Mouse (Mus musculus) stomach, embryonic 14.5 days (tissue): ENCODE results near the gene Tmem189. TPM values are rescaled to one million over a fixed set of nuclear protein-coding genes. Genes with fewer than 3 reads are reported as not detected.
A peak's percentile ranks its signal among the peaks of the same experiment; 100 is the strongest.

Experiments used
- ATAC-seq: fragments of 200-750 bp; cut with Nextera tagmentation; 2 replicates; pipeline ENCODE4 v1.8.0; 2017; ENCODE audit warnings: low read depth, moderate TSS enrichment; ENCODE audit not compliant: insufficient number of reproducible peaks, insufficient read depth, low FRiP score
- H3K27ac ChIP-seq: fragments of 300-500 bp; sonication (generic); 2 replicates; pipeline ENCODE4 v1.5.1; 2014; ENCODE audit warnings: mild to moderate bottlenecking, low read length, moderate library complexity, mixed read lengths
- H3K27me3 ChIP-seq: fragments of 300-500 bp; sonication (generic); 2 replicates; pipeline ENCODE4 v1.6.1; 2014; ENCODE audit warnings: low read length, control low read depth, mixed read lengths; ENCODE audit not compliant: control insufficient read depth, insufficient read depth
- H3K36me3 ChIP-seq: fragments of 300-500 bp; sonication (generic); 2 replicates; pipeline ENCODE4 v1.6.1; 2014; ENCODE audit warnings: mild to moderate bottlenecking, control low read depth, low read length, moderate library complexity, mixed read lengths; ENCODE audit not compliant: control insufficient read depth, insufficient read depth
- H3K4me1 ChIP-seq: fragments of 300-500 bp; sonication (generic); 2 replicates; pipeline ENCODE4 v1.6.1; 2014; ENCODE audit warnings: low read length, control low read depth, mixed read lengths; ENCODE audit not compliant: control insufficient read depth, insufficient read depth
- H3K4me2 ChIP-seq: fragments of 300-500 bp; sonication (generic); replicated peaks from 2 replicates; pipeline ENCODE4 v1.6.1; 2014; ENCODE audit warnings: low read depth, low read length, control low read depth
- H3K4me3 ChIP-seq: fragments of 300-500 bp; sonication (generic); 2 replicates; pipeline ENCODE4 v1.5.1; 2014; ENCODE audit warnings: low read depth, low read length, control low read depth
- H3K9ac ChIP-seq: fragments of 300-500 bp; sonication (generic); replicated peaks from 2 replicates; pipeline ENCODE4 v1.6.1; 2014; ENCODE audit warnings: low read depth, mild to moderate bottlenecking, control low read depth, low read length, moderate library complexity, mixed read lengths
- H3K9me3 ChIP-seq: fragments of 300-500 bp; sonication (generic); 2 replicates; pipeline ENCODE4 v1.6.1; 2016; ENCODE audit warnings: low read depth, low read length, control low read depth; ENCODE audit not compliant: control insufficient read depth
- WGBS: fragments of 180-500 bp; shearing (Covaris S2); extraction: QIAGEN DNeasy Blood & Tissue Kit; methylation state at CpG from one replicate; pipeline ENCODE4 v1.1.7; 2014; 5-methylcytosine and 5-hydroxymethylcytosine counted together
- polyA plus RNA-seq: library from polyadenylated mRNA; unstranded; fragments of >200 nt; fragmentation: Nextera tagmentation; extraction: Ambion mirVana; gene quantifications from 2 replicates; pipeline ENCODE4 v1.2.1, GENCODE M21; 2014

Tmem189 gene
- polyA plus RNA-seq, 1 experiment from 2014 or later, result 38.9 TPM

DNA sequence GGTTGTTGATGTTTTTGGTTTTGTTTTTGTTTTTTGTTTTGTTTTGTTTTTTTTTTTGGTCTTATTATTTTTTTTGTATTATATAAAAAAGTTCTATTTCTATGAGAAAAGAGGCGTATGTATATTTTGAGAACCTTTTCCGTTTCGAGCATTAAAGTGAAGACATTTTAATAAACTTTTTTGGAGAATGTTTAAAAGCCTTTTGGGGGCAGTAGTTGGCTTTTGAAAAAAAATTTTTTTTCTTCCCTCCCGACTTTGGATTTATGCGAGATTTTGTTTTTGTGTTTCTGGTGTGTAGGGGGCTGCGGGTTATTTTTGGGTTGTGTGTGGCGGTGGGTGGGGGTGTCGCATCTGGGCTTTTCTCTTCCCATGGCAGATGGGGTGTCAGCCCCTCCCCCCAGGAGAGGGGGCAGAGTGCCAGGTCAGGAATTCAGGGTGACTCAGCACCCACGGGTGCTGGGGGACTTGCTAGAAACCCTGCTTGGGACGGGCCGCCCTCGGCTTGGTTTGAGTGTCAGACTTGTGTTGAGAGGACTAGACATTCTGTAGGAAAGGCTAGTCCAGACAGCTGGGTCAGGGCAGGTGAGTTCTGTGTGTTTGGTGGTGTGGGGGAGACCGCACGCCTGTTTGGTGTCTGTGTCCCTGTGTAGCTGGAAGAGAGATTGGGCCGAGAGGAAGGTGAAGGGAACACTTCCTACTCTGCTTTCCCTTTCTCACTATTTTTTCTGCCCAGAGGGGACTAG, 768 bp upstream of the Tmem189 start:
- H3K36me3 ChIP-seq, result no peaks in the 10 kb centered on the region; the same call in 1 of the 2 replicates
- no peaks in the 10 kb centered on the region; the same call in 1 of the 2 replicates for H3K27me3 ChIP-seq
- no peaks in the 10 kb centered on the region for H3K9me3 ChIP-seq
- H3K27ac ChIP-seq, result no peak overlapping the region
- H3K4me2 ChIP-seq, result peak overlapping the region; percentile 97
- H3K4me1 ChIP-seq, result peaks cover 15% of the 10 kb centered on the region
- peak overlapping the region; percentile 59 for H3K4me3 ChIP-seq
- peak overlapping the region; percentile 71; the same call in 1 of the 2 replicates for H3K9ac ChIP-seq
- 52% methylated on average over 15 of the region's 15 CpGs for WGBS
- ATAC-seq, result no peak

DNA sequence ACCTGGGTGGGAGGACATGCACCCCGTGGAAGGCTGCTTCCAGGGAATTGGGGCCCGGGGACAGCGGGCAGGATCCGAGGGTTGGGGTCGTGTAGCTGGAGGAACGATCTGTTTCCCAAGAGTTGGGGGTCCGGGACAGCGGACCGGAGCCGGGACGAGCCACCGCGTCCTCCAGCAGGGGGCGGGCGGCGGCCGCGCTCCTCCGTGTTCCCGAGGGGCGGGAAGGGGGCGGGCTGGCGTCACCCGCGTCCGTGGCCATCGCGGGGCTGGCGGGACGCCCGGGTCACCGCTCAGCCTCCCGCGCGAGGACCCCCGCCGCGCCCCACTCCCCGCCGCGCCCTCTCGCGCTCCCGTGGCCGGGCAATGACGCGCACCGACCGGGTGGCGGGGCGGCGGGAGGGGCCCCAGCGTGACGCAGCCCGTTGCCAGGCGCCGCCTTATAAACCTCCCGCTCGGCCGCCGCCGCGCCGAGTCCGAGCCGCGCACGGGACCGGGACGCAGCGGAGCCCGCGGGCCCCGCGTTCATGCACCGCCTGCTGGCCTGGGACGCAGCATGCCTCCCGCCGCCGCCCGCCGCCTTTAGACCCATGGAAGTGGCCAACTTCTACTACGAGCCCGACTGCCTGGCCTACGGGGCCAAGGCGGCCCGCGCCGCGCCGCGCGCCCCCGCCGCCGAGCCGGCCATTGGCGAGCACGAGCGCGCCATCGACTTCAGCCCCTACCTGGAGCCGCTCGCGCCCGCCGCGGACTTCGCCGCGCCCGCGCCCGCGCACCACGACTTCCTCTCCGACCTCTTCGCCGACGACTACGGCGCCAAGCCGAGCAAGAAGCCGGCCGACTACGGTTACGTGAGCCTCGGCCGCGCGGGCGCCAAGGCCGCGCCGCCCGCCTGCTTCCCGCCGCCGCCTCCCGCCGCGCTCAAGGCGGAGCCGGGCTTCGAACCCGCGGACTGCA, 847 bp downstream of the Tmem189 start, which contains the start of gene Cebpb:
TSS of gene Cebpb (plus strand) at position 418 of the 954 bp plus-strand sequence.
- Histone ChIP-seq H3K36me3 (no peaks in the 10 kb centered on the region; the same call in 1 of the 2 replicates), H3K27me3 (no peaks in the 10 kb centered on the region; the same call in 1 of the 2 replicates), H3K27ac (peak within 1 kb of the TSS; percentile 52), H3K4me2 (peak within 1 kb of the TSS; percentile 97), H3K9me3 (no peaks in the 10 kb centered on the region), H3K4me1 (peaks cover 15% of the 10 kb centered on the region), H3K9ac (peak within 1 kb of the TSS; percentile 71), H3K4me3 (peak within 1 kb of the TSS; percentile 59)
- under 1% methylated on average over 120 of the region's 147 CpGs for WGBS
- ATAC-seq, result peak; percentile 76

DNA sequence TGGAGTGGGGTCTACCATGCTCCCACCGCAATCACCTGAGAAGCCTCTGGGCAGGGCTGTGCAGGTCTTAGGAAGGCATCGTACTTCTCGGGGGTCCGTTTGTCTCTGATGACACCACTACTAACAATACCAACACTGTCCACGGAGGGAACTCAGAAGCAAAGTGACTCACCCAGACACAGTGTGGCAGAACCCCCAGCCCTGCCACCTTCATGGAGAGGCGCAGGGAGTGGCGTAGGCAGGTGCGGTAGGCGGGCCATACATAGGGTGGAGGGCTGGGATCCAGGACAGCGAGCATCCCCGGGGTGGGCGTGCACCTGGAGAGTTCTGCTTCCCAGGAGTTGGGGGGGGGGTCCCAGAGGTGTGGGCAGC, 1.5 kb downstream of the Tmem189 start:
- ATAC-seq, result no peak; the same call in 1 of the 2 replicates
- peaks cover 15% of the 10 kb centered on the region for H3K4me1 ChIP-seq
- H3K4me2 ChIP-seq, result peak overlapping the region; percentile 97
- WGBS, result 20% methylated on average over 12 of the region's 12 CpGs
- no peaks in the 10 kb centered on the region; the same call in 1 of the 2 replicates for H3K36me3 ChIP-seq
- no peaks in the 10 kb centered on the region for H3K9me3 ChIP-seq
- peak overlapping the region; percentile 59 for H3K4me3 ChIP-seq
- H3K27ac ChIP-seq, result no peak overlapping the region
- peak overlapping the region; percentile 71; the same call in 1 of the 2 replicates for H3K9ac ChIP-seq
- H3K27me3 ChIP-seq, result no peaks in the 10 kb centered on the region; the same call in 1 of the 2 replicates

DNA sequence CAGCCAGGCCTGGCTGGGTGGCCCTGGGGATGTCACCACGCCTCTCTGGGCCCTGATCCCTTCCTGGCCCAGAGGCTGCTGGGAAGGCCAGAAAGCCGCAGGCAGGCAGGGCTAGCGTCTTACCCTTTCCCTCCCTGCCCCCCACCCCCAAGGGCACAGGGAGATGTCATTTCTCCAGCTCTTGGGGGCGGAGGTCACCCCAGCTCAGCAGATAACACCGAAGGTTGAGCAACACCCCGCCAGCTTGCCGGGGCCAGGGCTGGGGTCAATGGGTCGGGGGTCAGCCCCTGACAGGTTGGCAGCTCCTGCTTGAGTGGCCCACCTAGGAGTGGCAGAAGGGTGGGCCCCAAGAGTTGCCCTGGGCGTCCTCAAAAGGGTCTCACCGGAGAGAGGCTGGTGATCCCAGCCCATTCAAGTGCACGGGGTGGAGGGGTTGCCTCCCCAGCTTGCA, 1.9 kb downstream of the Tmem189 start:
- Histone ChIP-seq H3K4me2 (no peak overlapping the region), H3K9me3 (no peaks in the 10 kb centered on the region), H3K4me1 (peaks cover 15% of the 10 kb centered on the region), H3K9ac (no peak overlapping the region), H3K36me3 (no peaks in the 10 kb centered on the region; the same call in 1 of the 2 replicates), H3K4me3 (no peak overlapping the region), H3K27ac (no peak overlapping the region), H3K27me3 (no peaks in the 10 kb centered on the region; the same call in 1 of the 2 replicates)
- whole genome bisulfite sequencing, result 41% methylated on average over 11 of the region's 11 CpGs
- ATAC-seq, result no peak

DNA sequence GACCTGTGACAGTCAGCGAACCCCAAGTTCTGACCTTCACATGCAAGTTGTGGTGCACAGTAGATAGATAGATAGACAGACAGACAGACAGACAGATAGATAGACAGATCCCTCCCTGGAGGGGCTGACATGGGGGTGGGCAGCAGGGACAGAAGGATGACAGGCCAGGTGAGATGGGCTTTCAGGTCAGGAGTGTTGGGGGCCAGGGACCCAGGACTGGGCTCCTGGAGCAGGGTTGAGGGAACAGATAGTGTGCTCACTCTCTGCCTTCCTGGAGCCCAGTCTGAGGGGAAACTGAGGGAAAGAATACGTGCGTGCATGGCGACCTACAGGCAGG, 2.4 kb downstream of the Tmem189 start:
- H3K27ac ChIP-seq, result no peak overlapping the region
- ATAC-seq, result no peak
- no peaks in the 10 kb centered on the region; the same call in 1 of the 2 replicates for H3K27me3 ChIP-seq
- H3K9me3 ChIP-seq, result no peaks in the 10 kb centered on the region
- H3K4me2 ChIP-seq, result no peak overlapping the region
- no peak overlapping the region for H3K9ac ChIP-seq
- WGBS, result 95% methylated on average over 4 of the region's 4 CpGs
- H3K4me1 ChIP-seq, result peaks cover 15% of the 10 kb centered on the region
- H3K36me3 ChIP-seq, result no peaks in the 10 kb centered on the region
- H3K4me3 ChIP-seq, result no peak overlapping the region

DNA sequence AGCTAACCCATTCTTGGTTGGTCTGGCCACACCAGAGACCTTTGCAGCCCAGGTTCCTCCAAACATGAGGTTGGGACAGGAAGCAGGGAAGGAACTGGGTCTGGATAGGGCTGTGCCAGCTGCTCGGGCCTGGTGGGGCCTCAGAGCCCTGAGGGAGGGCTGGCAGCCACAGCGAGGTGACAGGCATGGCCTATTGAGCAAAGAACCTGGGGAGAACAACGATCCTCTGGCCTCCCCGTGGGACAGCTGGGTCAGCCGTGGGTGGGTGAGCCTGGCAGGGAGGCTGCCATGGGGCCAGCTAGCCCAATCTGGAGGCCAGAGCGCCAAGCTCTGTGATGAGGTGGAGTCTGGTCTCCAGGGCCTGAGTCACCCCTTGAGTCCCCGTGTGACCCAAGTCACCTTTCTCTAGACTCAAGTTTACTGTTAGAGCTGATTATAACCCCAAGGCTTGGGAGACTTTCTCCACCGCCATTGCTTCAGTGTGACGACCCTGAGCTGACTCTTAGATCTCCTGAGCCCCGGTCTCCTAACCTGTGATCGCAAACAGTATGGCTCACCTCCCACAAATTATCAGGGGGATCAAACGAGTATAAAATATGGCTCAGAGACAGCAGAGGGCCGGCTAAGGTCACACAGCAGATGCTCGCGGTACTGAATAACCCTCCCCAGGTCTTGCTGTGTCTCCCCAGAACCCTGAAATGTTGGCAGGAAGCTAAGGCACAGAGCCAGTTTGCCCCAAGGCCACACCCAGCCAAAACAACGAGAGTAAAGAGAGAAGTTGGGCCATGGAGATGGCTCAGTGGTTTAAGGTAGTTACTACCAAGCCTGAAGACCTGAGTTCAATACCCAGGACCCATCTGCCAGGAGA, 3.0 kb downstream of the Tmem189 start:
- Histone ChIP-seq H3K36me3 (no peaks in the 10 kb centered on the region), H3K4me3 (no peak overlapping the region), H3K27me3 (no peaks in the 10 kb centered on the region; the same call in 1 of the 2 replicates), H3K4me1 (peaks cover 15% of the 10 kb centered on the region), H3K27ac (no peak overlapping the region), H3K4me2 (no peak overlapping the region), H3K9me3 (no peaks in the 10 kb centered on the region), H3K9ac (no peak overlapping the region)
- WGBS, result 79% methylated on average over 16 of the region's 16 CpGs
- no peak for ATAC-seq

DNA sequence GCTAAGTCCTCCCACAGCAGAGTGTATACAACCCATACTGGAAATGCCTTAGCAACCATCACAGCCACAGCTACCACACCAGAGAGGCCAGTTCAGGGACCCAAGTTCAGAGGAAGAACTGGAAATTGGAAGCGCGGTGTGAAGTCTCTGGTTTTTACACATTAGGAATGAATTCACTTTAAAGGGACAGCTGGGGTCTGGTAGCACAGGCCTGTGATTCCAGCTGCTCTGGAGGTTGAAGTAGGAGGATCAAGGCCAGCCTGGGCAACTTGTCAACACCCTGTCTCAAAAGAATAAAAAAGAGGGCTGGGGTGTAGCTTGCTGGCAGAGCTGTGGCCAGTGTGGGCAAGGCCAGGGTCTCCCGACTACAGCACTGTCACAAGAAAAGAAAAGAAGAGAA, 3.8 kb downstream of the Tmem189 start:
- Histone ChIP-seq H3K4me1 (peaks cover 9% of the 10 kb centered on the region), H3K4me2 (no peak overlapping the region), H3K9ac (no peak overlapping the region), H3K36me3 (no peaks in the 10 kb centered on the region), H3K9me3 (no peaks in the 10 kb centered on the region), H3K27me3 (no peaks in the 10 kb centered on the region; the same call in 1 of the 2 replicates), H3K27ac (no peak overlapping the region), H3K4me3 (no peak overlapping the region)
- 82% methylated on average over 3 of the region's 3 CpGs for WGBS
- ATAC-seq, result no peak
